Mouse (Mus musculus) limb, embryonic 14.5 days (tissue): ENCODE measurements around the gene Hoxd3. TPM values are rescaled to one million over a fixed set of nuclear protein-coding genes. Genes with fewer than 3 reads are reported as not detected.
A peak's percentile ranks its signal among the peaks of the same experiment; 100 is the strongest.

Experiments
- ATAC-seq: fragments of 200-750 bp; cut with Nextera tagmentation; 2 replicates; pipeline ENCODE4 v1.8.0; 2017; ENCODE audit warnings: low read depth, moderate number of reproducible peaks, moderate TSS enrichment; ENCODE audit not compliant: low FRiP score
- DNase-seq: peaks from one replicate; pipeline ENCODE4 v3.0.0-alpha.2; 2015; ENCODE audit warnings: low spot score
- H3K27ac ChIP-seq: fragments of 300-500 bp; sonication (generic); replicated peaks from 2 replicates; pipeline ENCODE4 v1.5.1; 2014; ENCODE audit warnings: low read depth, mild to moderate bottlenecking, low read length, moderate library complexity, mixed read lengths
- H3K27me3 ChIP-seq: fragments of 300-500 bp; sonication (generic); 2 replicates; pipeline ENCODE4 v1.6.1; 2014; ENCODE audit warnings: low read length, mixed read lengths; ENCODE audit not compliant: control insufficient read depth, insufficient read depth
- H3K36me3 ChIP-seq: fragments of 300-500 bp; sonication (generic); 2 replicates; pipeline ENCODE4 v1.6.1; 2014; ENCODE audit warnings: mild to moderate bottlenecking, low read length, moderate library complexity, mixed read lengths; ENCODE audit not compliant: control insufficient read depth, insufficient read depth
- H3K4me1 ChIP-seq: fragments of 300-500 bp; sonication (generic); 2 replicates; pipeline ENCODE4 v1.6.1; 2014; ENCODE audit warnings: antibody characterized with exemption, low read length, mixed read lengths; ENCODE audit not compliant: control insufficient read depth, insufficient read depth
- H3K4me2 ChIP-seq: fragments of 300-500 bp; sonication (generic); replicated peaks from 2 replicates; pipeline ENCODE4 v1.6.1; 2014; ENCODE audit warnings: low read depth, mild to moderate bottlenecking, low read length, moderate library complexity; ENCODE audit not compliant: severe bottlenecking
- H3K4me3 ChIP-seq: fragments of 300-500 bp; sonication (generic); replicated peaks from 2 replicates; pipeline ENCODE4 v1.5.1; 2014; ENCODE audit warnings: low read length
- H3K9ac ChIP-seq: fragments of 300-500 bp; sonication (generic); 2 replicates; pipeline ENCODE4 v1.6.1; 2014; ENCODE audit warnings: mild to moderate bottlenecking, low read depth, low read length, moderate library complexity; ENCODE audit not compliant: severe bottlenecking
- H3K9me3 ChIP-seq: fragments of 300-500 bp; sonication (generic); 2 replicates; pipeline ENCODE4 v1.6.1; 2016; ENCODE audit warnings: low read length; ENCODE audit not compliant: control insufficient read depth
- POLR2A ChIP-seq: fragments of 200-500 bp; IDR thresholded peaks from 2 replicates; pipeline ENCODE4 v1.8.0; 2012; ENCODE audit warnings: inconsistent platforms, mild to moderate bottlenecking, moderate library complexity, borderline replicate concordance; ENCODE audit not compliant: insufficient read depth, insufficient read length; ENCODE audit errors: extremely low read depth
- WGBS: fragments of 180-500 bp; shearing (Covaris S2); extraction: QIAGEN DNeasy Blood & Tissue Kit; methylation state at CpG from one replicate; pipeline ENCODE4 v1.1.7; 2014; 5-methylcytosine and 5-hydroxymethylcytosine counted together
- polyA plus RNA-seq, 2 experiments: library from polyadenylated mRNA; depleted of rRNA in 1 of 2; stranded (reverse) in 1 of 2; unstranded in 1 of 2; fragments of >200 nt; fragmentation: Nextera tagmentation in 1 of 2; extraction: Ambion mirVana in 1 of 2; gene quantifications; 2 replicates each; pipeline versions ENCODE4 v1.2.1 to v1.2.3; 2012 to 2014

The Hoxd3 gene
- polyA plus RNA-seq, 2 experiments: 0.59 to 2.3 TPM

GRCm38 (mm10) chr2:74747006-74747405 lies 35.3 kb downstream of the Hoxd3 start:
- H3K9ac ChIP-seq: no peak overlapping the region
- no peaks in the 10 kb centered on the region for H3K36me3 ChIP-seq
- no peak for TF ChIP-seq POLR2A
- peak overlapping the region; percentile 22 for H3K4me3 ChIP-seq
- ATAC-seq (no peak), DNase-seq (no peak)
- peaks cover 98% of the 10 kb centered on the region for H3K27me3 ChIP-seq
- peaks cover 11% of the 10 kb centered on the region for H3K4me1 ChIP-seq
- no peaks in the 10 kb centered on the region for H3K9me3 ChIP-seq
- H3K27ac ChIP-seq: no peak overlapping the region
- WGBS: 9% methylated on average over 23 of the region's 24 CpGs
- H3K4me2 ChIP-seq: 0 out of 2 replicates have a peak overlapping the region, but pooled peaks have one; percentile 21

GRCm38 (mm10) chr2:74747661-74748141 lies 36.0 kb downstream of the Hoxd3 start:
- Histone ChIP-seq H3K9ac (no peak overlapping the region), H3K4me3 (no peak overlapping the region), H3K36me3 (no peaks in the 10 kb centered on the region), H3K27me3 (peaks cover 98% of the 10 kb centered on the region), H3K27ac (no peak overlapping the region), H3K9me3 (no peaks in the 10 kb centered on the region), H3K4me2 (no peak overlapping the region), H3K4me1 (peaks cover 15% of the 10 kb centered on the region)
- TF ChIP-seq POLR2A: no peak
- ATAC-seq (no peak), DNase-seq (no peak)
- WGBS: 19% methylated on average over 11 of the region's 11 CpGs

DNA sequence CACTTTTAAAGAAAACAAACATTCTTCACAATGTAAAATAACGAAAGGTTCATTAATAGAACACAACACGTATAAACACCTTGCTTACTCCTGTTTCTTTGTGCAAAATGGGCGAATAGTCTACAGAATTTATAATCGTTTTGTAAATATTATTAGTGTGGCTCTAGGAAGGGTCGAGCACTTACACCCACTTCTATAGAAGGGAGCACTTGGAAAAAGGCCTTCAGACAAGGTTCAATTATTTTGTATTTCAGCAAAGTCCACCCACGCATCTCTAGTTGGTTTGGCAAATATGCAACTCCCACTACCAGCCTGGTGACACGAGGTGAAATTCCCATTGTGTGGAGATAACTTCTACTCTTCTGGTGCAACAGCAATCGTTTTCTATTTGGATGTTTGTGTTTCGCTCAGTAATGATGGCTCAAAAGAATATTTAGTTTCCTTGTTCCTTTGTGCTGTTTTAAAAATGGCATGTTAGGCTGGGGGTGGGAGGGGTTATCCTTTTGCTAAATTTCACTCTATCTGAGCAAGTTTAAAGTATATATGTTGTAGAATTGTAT lies 36.8 kb downstream of the Hoxd3 start:
- peaks cover 99% of the 10 kb centered on the region for H3K27me3 ChIP-seq
- WGBS: 21% methylated on average over 9 of the region's 9 CpGs
- no peak overlapping the region for H3K4me3 ChIP-seq
- peaks cover 19% of the 10 kb centered on the region for H3K4me1 ChIP-seq
- DNase-seq: no peak
- no peak for ATAC-seq
- H3K27ac ChIP-seq: no peak overlapping the region
- no peak for TF ChIP-seq POLR2A
- H3K36me3 ChIP-seq: no peaks in the 10 kb centered on the region
- H3K4me2 ChIP-seq: no peak overlapping the region
- H3K9ac ChIP-seq: no peak overlapping the region
- H3K9me3 ChIP-seq: no peaks in the 10 kb centered on the region

DNA sequence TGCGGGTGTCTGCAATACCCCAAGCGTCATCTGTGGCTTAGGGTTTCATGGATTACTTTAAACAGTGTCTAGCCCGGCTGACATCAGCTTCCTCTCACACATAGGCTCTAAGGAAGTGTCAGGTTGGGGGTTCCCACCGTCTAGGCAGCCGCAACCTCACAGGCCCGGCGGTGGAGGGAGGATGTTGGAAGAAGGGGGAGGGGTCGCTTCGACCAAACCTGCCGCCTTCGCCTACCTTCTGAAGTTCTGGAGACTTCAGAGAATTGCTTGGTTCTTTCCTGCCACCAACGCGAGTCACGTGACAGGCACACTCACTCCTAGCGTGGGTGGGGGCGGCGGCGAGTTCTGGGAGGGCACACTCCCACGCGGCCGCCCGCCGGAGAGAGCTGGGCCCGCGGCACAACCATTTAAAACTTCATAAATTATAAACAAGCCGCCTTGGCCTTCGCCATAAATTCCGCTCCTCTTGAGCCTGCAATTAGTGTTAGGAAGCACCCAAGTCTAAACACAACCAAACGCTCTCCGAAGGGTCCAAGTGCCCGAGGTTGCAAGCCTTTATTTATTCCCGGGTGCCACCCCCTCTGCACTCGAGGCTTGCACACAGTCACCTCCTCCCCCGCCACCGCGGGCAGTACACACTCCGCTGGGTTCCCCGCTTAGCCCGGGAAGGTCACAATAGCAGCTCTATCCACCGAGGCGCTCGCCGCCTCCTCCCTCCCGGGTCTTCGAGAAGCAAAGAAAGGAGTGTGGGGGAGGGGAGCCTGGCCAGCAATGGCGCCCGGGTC lies 37.8 kb downstream of the Hoxd3 start:
- peak; percentile 16; the same call in 1 of the 2 replicates for ATAC-seq
- under 1% methylated on average over 44 of the region's 47 CpGs for WGBS
- DNase-seq: no peak

DNA sequence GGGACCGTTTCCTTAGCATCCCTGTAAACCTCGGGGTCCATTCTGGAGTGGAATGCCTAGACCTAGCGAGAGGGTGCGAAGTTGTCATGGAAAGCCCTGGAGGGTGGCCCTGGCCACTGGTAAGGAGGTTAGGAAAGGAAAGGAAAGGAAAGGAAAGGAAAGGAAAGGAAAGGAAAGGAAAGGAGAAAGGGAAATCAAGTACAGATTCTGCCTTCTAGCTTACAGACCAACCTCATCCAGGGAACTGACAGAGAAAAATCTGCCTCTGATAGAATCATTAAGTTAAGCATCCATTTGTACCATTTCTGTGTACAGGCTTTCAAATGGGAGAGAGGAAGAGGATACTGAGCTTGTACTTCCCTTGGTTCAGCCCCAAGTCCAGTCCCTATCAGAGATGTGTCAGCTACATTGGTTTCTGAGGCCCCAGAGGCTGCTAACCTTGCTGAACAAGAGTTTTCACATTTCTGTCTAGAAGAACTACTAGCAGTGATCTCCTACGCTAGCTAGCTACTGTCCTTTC lies 39.1 kb downstream of the Hoxd3 start:
- Histone ChIP-seq H3K4me2 (no peak overlapping the region), H3K27me3 (peaks cover 92% of the 10 kb centered on the region), H3K4me3 (no peak overlapping the region), H3K4me1 (peaks cover 19% of the 10 kb centered on the region), H3K9ac (no peak overlapping the region), H3K36me3 (no peaks in the 10 kb centered on the region), H3K9me3 (no peaks in the 10 kb centered on the region), H3K27ac (no peak overlapping the region)
- DNase-seq: no peak
- 40% methylated on average over 5 of the region's 5 CpGs for WGBS
- TF ChIP-seq POLR2A: no peak
- ATAC-seq: no peak

More for the DNA sequence above, 37.8 kb downstream of the Hoxd3 start:
- no peak overlapping the region for H3K9ac ChIP-seq
- no peak for TF ChIP-seq POLR2A
- no peaks in the 10 kb centered on the region for H3K36me3 ChIP-seq
- no peaks in the 10 kb centered on the region for H3K9me3 ChIP-seq
- peaks cover 19% of the 10 kb centered on the region for H3K4me1 ChIP-seq
- peak overlapping the region; percentile 31 for H3K4me3 ChIP-seq
- H3K27ac ChIP-seq: no peak overlapping the region
- H3K4me2 ChIP-seq: peak overlapping the region; percentile 52
- peaks cover 98% of the 10 kb centered on the region for H3K27me3 ChIP-seq
